Mouse (Mus musculus) lung, embryonic 16.5 days (tissue): Measurements from ENCODE around the gene Cln5. TPM values are rescaled to one million over a fixed set of nuclear protein-coding genes. Genes with fewer than 3 reads are reported as not detected.

Experiments
- ATAC-seq: fragments of 200-750 bp; cut with Nextera tagmentation; 2 replicates; pipeline ENCODE4 v1.8.0; 2017; ENCODE audit warnings: low read depth, mild to moderate bottlenecking, moderate library complexity
- H3K27ac ChIP-seq: fragments of 300-500 bp; sonication (generic); 2 replicates; pipeline ENCODE4 v1.5.1; 2014; ENCODE audit warnings: mild to moderate bottlenecking, control low read depth, low read length
- H3K27me3 ChIP-seq: fragments of 300-500 bp; sonication (generic); 2 replicates; pipeline ENCODE4 v1.6.1; 2014; ENCODE audit warnings: low read depth, low read length, mixed read lengths; ENCODE audit not compliant: control insufficient read depth, insufficient read depth
- H3K36me3 ChIP-seq: fragments of 300-500 bp; sonication (generic); 2 replicates; pipeline ENCODE4 v1.6.1; 2014; ENCODE audit warnings: low read length; ENCODE audit not compliant: control insufficient read depth, insufficient read depth
- H3K4me1 ChIP-seq: fragments of 300-500 bp; sonication (generic); replicated peaks from 2 replicates; pipeline ENCODE4 v1.6.1; 2014; ENCODE audit warnings: low read length, mixed read lengths; ENCODE audit not compliant: control insufficient read depth, insufficient read depth
- H3K4me2 ChIP-seq: fragments of 300-500 bp; sonication (generic); 2 replicates; pipeline ENCODE4 v1.6.1; 2014; ENCODE audit warnings: low read depth, low read length, control low read depth
- H3K4me3 ChIP-seq: fragments of 300-500 bp; sonication (generic); 2 replicates; pipeline ENCODE4 v1.5.1; 2014; ENCODE audit warnings: mild to moderate bottlenecking, low read length, control low read depth
- H3K9ac ChIP-seq: fragments of 300-500 bp; sonication (generic); 2 replicates; pipeline ENCODE4 v1.6.1; 2014; ENCODE audit warnings: low read length, control low read depth
- H3K9me3 ChIP-seq: fragments of 300-500 bp; sonication (generic); 2 replicates; pipeline ENCODE4 v1.6.1; 2016; ENCODE audit warnings: low read length; ENCODE audit not compliant: control insufficient read depth
- WGBS: fragments of 180-500 bp; shearing (Covaris S2); extraction: QIAGEN DNeasy Blood & Tissue Kit; methylation state at CpG from one replicate; pipeline ENCODE4 v1.1.7; 2014; 5-methylcytosine and 5-hydroxymethylcytosine counted together
- polyA plus RNA-seq: library from polyadenylated mRNA; unstranded; fragments of >200 nt; fragmentation: Nextera tagmentation; extraction: Ambion mirVana; gene quantifications from 2 replicates; pipeline ENCODE4 v1.2.1, GENCODE M21; 2015

Cln5 gene
- polyA plus RNA-seq, 1 experiment from 2014 or later, result 32.5 TPM

DNA sequence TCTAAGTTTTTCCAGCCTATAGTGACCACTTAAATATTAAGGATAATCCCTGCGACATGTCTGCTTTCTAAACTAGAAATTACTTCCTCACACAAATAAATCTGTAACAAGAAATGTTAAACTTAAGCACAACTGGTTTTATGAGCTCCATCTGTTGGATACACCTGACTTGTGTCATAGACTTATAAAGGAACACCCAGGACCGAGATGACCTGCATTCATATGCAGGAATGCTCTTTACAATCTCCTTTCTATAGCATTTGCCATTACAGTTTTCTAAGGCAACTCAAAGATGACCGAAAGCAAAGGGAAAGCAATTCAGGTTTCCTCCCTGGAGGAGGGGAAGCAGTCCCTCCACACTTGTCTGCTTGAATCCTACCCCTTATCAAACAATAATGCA lies 23.2 kb downstream of the Cln5 start:
- H3K9ac ChIP-seq, result no peak overlapping the region
- H3K9me3 ChIP-seq, result no peaks in the 10 kb centered on the region
- 91% methylated on average over 3 of the region's 3 CpGs for WGBS
- no peak overlapping the region for H3K4me2 ChIP-seq
- peaks cover 13% of the 10 kb centered on the region for H3K36me3 ChIP-seq
- no peak overlapping the region for H3K27ac ChIP-seq
- no peak overlapping the region for H3K4me3 ChIP-seq
- H3K4me1 ChIP-seq, result peaks cover 15% of the 10 kb centered on the region
- ATAC-seq, result no peak
- H3K27me3 ChIP-seq, result no peaks in the 10 kb centered on the region

DNA sequence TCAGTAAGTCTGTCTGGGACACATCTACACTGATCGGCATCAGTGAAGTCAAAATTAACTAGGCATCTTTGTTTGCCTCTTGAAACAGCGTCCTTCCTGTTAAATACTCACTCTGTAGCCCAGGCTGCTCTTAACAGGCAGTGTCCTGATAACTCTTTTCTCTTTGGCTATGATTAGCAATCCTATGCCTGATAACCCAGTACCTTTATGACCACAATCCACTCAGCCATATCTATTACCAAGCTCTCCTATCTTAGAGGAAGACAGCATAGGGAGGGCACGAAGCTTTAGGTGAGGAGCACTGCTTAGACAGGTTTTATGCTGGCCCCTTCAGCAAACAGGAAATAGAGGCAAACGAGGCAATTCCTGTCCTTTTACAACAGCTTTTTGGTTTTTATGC lies 23.7 kb downstream of the Cln5 start:
- Histone ChIP-seq H3K9me3 (no peaks in the 10 kb centered on the region), H3K9ac (no peak overlapping the region), H3K36me3 (peaks cover 13% of the 10 kb centered on the region), H3K4me2 (no peak overlapping the region), H3K27me3 (no peaks in the 10 kb centered on the region), H3K27ac (no peak overlapping the region), H3K4me3 (no peak overlapping the region), H3K4me1 (peaks cover 15% of the 10 kb centered on the region)
- 55% methylated on average over 4 of the region's 4 CpGs for WGBS
- ATAC-seq, result no peak

DNA sequence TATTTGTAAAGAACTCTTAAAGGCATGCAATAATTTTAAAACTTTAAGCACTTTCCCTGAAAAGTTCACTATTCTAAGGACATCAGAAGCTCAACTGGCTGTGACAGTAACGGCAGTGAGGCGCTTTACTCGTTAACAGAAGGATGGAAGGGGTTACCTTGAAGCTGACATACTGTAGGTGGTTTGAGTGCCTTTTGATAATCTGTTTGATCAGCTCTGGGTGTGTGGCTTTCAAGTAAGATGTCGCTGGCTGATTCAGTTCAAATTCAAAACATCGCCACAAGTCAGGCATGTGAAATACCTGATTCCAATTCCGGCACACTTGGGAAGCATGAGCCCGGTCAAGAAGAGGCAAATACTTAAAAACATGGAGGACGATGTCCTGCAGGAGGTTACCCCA lies 25.0 kb downstream of the Cln5 start:
- Histone ChIP-seq H3K9me3 (no peaks in the 10 kb centered on the region), H3K4me2 (no peak overlapping the region), H3K4me1 (peaks cover 15% of the 10 kb centered on the region), H3K27ac (no peak overlapping the region), H3K36me3 (peaks cover 7% of the 10 kb centered on the region), H3K27me3 (no peaks in the 10 kb centered on the region), H3K9ac (no peak overlapping the region), H3K4me3 (no peak overlapping the region)
- WGBS, result 85% methylated on average over 8 of the region's 8 CpGs
- ATAC-seq, result no peak

GRCm38 (mm10) chr14:103095826-103096225 lies 25.8 kb downstream of the Cln5 start:
- no peaks in the 10 kb centered on the region for H3K9me3 ChIP-seq
- WGBS, result 90% methylated on average over 8 of the region's 8 CpGs
- no peaks in the 10 kb centered on the region for H3K27me3 ChIP-seq
- H3K27ac ChIP-seq, result no peak overlapping the region
- no peak overlapping the region for H3K4me2 ChIP-seq
- ATAC-seq, result no peak
- H3K4me3 ChIP-seq, result no peak overlapping the region
- H3K36me3 ChIP-seq, result peaks cover 7% of the 10 kb centered on the region
- peaks cover 15% of the 10 kb centered on the region for H3K4me1 ChIP-seq
- H3K9ac ChIP-seq, result no peak overlapping the region

DNA sequence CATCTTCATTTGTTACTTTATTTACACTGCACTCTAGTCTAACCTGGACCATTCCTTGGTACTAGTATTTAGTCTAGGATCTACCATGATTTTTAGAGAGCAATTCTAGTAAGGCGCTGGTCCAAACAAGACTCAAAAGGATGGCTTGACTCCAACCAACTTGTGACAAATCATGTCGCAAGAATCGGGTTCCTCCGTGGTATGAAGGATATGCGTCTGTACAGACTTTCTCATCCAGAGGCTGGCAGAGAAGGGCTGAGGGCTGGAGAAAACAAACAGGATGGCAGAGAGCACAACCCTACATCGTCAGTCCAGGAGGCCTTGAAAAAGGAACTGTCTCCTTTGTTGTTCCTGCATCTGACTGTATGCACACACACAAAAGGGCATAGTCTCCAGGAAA lies 26.6 kb downstream of the Cln5 start:
- H3K9me3 ChIP-seq, result no peaks in the 10 kb centered on the region
- peaks cover 19% of the 10 kb centered on the region for H3K4me1 ChIP-seq
- no peak overlapping the region for H3K9ac ChIP-seq
- peaks cover 7% of the 10 kb centered on the region for H3K36me3 ChIP-seq
- H3K4me2 ChIP-seq, result peak overlapping the region; percentile 29
- H3K4me3 ChIP-seq, result no peak overlapping the region
- 50% methylated on average over 6 of the region's 6 CpGs for WGBS
- ATAC-seq, result no peak
- H3K27ac ChIP-seq, result no peak overlapping the region
- H3K27me3 ChIP-seq, result no peaks in the 10 kb centered on the region

DNA sequence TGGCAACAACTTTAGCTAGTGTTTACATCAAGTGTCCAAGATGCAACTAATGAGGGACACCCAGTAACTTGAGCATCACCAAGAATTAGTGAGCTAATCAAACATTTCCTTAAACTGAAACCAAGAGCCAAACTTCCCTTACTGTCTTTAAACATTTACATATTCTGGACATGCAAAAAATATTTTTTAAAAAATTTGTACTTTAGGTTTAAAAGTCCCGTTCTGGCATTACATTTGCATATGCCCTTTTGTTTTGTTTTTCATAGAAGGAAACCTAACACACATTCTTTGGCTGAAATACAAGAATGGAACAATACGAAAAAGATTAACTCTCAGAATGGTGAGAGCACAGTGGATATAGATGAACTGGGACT lies 28.2 kb downstream of the Cln5 start:
- H3K27me3 ChIP-seq, result no peaks in the 10 kb centered on the region
- peaks cover 19% of the 10 kb centered on the region for H3K4me1 ChIP-seq
- peaks cover 7% of the 10 kb centered on the region for H3K36me3 ChIP-seq
- under 1% methylated on average over 2 of the region's 2 CpGs for WGBS
- peak overlapping the region; percentile 84 for H3K4me3 ChIP-seq
- peak overlapping the region; percentile 100 for H3K9ac ChIP-seq
- no peak for ATAC-seq
- peak overlapping the region; percentile 79 for H3K4me2 ChIP-seq
- H3K27ac ChIP-seq, result peak overlapping the region; percentile 100
- no peaks in the 10 kb centered on the region for H3K9me3 ChIP-seq

DNA sequence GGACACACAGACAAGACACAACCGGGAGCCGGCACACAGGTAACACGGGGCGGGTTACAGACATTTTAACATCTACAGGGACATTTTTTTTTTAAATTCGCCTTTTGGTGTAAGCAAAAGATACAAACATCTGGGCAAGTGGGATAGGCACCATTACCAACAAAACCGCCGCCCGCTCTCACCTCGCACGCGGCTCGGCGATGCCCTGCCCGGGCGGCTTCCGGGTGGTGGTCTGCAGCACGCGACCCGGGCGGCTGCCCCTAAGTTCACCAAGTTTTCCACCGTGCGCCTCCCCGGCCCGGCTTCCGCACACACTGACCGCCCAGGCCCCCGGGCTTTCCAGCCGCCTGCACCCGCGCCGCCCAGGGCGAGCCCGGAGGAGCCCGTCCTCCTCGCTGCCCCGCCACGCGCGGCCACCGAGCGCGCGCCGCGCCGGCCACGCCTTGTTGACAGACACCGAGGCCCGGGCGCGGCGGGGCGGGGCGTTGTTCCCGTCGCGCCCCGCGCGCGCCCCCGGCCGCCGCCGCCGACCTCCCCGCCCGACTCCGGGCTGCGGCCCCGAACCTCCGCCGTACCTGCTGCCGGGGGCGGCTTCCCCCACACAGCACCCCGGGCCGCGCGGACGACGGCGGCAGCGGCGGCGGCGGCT lies 28.7 kb downstream of the Cln5 start:
- peak overlapping the region; percentile 100 for H3K27ac ChIP-seq
- no peaks in the 10 kb centered on the region for H3K9me3 ChIP-seq
- ATAC-seq, result peak; percentile 86
- H3K27me3 ChIP-seq, result no peaks in the 10 kb centered on the region
- H3K4me1 ChIP-seq, result peaks cover 19% of the 10 kb centered on the region
- peak overlapping the region; percentile 79 for H3K4me2 ChIP-seq
- H3K36me3 ChIP-seq, result peaks cover 7% of the 10 kb centered on the region
- H3K4me3 ChIP-seq, result peak overlapping the region; percentile 84
- H3K9ac ChIP-seq, result peak overlapping the region; percentile 100
- WGBS, result 0% methylated on average over 79 of the region's 86 CpGs

DNA sequence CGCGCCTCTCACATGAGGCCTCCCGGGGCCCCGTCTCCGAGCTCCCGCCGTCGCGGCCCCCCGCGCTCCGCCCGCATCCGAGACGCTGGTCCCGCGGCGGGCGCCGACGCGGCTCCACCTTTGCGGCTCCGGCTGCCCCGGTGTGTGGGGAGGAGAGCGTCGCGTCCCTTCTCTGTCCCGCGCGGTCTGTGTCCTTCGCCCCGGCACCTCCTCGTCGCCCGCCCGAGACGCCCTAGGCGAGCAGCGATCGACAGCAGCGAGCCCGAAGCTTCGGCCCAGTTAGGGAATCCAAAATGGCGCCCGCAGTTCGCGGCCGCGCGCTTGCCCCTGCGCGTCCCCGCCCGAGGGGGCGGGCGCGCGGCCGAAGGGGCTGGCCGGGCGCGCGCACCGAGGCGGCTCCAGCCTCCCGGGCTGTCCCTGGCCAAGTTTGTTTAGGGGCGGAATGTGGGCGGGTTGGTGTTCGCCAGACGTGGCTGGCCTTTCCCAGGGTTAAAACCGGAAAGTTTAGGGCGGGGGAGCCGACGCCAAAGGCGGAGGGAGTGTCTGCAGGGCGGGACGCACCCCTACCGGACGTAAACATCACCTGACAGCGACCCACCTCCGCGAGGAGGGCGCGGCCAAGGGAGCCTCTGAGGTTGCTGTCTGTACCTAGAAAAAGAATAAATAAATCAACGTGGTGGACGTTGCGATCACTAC lies 29.4 kb downstream of the Cln5 start, which contains the start of gene Fbxl3:
Gene Fbxl3 (minus strand): TSS at position 329 of the 696 bp plus-strand sequence.
- ATAC-seq, result peak; percentile 95
- under 1% methylated on average over 62 of the region's 88 CpGs for WGBS
- H3K9ac ChIP-seq, result peak within 1 kb of the TSS; percentile 100

DNA sequence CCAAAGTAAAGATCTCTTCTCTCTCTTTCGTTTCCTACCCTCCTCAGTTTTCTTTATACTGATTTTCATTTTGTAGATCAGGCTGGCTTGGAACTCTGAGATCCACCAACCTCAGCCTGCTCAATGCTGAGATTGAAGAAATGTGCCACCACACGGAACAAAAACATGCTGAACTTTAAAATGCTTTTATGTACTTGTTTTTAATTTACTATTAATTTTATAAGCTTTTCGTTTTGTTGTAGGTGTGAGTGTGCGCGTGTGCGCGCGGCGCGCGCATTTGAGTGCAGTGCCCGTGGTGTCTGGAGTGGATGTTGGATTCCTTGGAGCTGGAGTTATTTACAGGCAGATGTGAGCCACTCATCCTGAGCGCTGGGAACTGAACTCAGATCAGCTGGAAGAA lies 30.3 kb downstream of the Cln5 start:
- H3K4me1 ChIP-seq, result peaks cover 19% of the 10 kb centered on the region
- ATAC-seq, result no peak
- no peak overlapping the region for H3K9ac ChIP-seq
- no peaks in the 10 kb centered on the region for H3K27me3 ChIP-seq
- H3K9me3 ChIP-seq, result no peaks in the 10 kb centered on the region
- 56% methylated on average over 13 of the region's 13 CpGs for WGBS
- H3K36me3 ChIP-seq, result peaks cover 3% of the 10 kb centered on the region
- 0 out of 2 replicates have a peak overlapping the region, but pooled peaks have one; percentile 3 for H3K27ac ChIP-seq
- H3K4me3 ChIP-seq, result peak overlapping the region; percentile 84; the same call in 1 of the 2 replicates
- H3K4me2 ChIP-seq, result peak overlapping the region; percentile 60

More for the DNA sequence above, 29.4 kb downstream of the Cln5 start, which contains the start of gene Fbxl3:
- H3K27me3 ChIP-seq, result no peaks in the 10 kb centered on the region
- peaks cover 7% of the 10 kb centered on the region for H3K36me3 ChIP-seq
- H3K4me2 ChIP-seq, result peak within 1 kb of the TSS; percentile 79
- peak within 1 kb of the TSS; percentile 100 for H3K27ac ChIP-seq
- peak within 1 kb of the TSS; percentile 84 for H3K4me3 ChIP-seq
- H3K4me1 ChIP-seq, result peaks cover 19% of the 10 kb centered on the region
- no peaks in the 10 kb centered on the region for H3K9me3 ChIP-seq
